Mouse (Mus musculus): Measurements from ENCODE around the gene Ttc28. TPM values are rescaled to one million over a fixed set of nuclear protein-coding genes. Genes with fewer than 3 reads are reported as not detected.

Ttc28 gene
- polyA plus RNA-seq, 1 experiment: 0.04 TPM

DNA sequence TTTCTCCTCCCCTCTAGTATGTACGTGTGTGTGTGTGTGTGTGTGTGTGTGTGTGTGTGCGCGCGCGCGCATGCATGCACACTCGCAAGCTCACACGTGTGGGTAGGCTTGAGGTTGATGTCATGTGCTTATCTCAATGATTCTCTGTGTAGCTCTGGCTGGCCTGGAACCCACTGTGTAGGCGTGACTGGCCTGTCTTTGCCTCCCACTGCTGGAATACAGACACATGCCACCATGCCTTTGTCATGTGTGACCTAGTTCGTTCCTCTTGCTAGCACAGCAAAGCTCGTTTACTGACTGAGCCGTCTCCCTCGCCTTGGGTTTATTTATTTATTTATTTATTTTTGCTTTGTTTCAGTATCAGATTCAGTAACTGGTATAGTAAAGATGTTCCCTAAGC, 145.0 kb downstream of the Ttc28 start:
- no peaks in the 10 kb centered on the region for H3K36me3 ChIP-seq (ENCODE audit: control insufficient read depth)

DNA sequence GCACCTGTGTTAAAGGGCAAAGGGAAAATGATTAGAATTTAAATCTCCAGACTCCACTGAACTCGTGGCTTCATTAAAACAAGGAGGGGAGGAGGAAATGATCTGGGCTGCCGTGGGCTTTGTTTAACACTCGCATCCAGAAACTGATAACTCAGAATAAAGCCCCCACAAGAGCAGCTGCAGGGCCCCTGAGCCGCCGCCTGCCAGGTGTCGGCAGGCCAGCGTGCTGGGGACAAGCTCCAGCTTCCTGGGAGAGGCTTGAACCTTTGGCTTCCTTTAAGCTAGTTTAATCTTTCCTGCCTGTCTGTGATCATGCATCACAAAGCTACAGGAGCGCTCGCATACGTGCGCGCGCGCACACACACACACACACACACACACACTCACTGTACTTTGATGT, 145.9 kb downstream of the Ttc28 start:
- H3K4me1 ChIP-seq (ENCODE audit: control insufficient read depth): no peaks in the 10 kb centered on the region

More for the DNA sequence above, 145.0 kb downstream of the Ttc28 start:
- TF ChIP-seq GATA1 (IDR thresholded peaks at IDR 0.05; ENCODE audit: low read length) (no peak), TAL1 (IDR thresholded peaks at IDR 0.05; ENCODE audit: low read length) (no peak)
- Histone ChIP-seq H3K4me3 (replicated peaks) (no peak overlapping the region), H3K4me1 (ENCODE audit: control insufficient read depth) (no peaks in the 10 kb centered on the region), H3K9me3 (ENCODE audit: control insufficient read depth, low read length) (no peaks in the 10 kb centered on the region), H3K27me3 (ENCODE audit: control insufficient read depth) (no peaks in the 10 kb centered on the region)

DNA sequence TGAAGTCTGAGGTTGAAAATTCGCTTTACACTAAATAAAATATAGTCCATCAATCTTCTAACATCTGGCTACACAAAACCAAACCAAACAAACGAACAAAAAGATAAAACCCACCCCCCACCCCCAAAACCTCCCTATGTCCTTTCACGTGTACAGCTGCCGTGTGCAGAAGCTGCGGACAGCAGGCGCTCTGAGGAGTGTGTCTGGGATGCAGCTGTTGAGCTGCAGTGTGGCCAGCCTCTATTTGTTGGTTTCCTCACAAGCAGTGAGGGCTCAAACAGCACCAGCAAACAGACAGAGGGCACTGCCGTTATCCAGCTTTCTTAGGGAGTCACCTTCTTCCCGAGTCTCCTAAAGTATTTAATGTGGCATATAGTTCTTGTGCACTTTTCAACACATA, 146.6 kb downstream of the Ttc28 start:
- no peaks in the 10 kb centered on the region for H3K9me3 ChIP-seq (ENCODE audit: control insufficient read depth, low read length)
- no peaks in the 10 kb centered on the region for H3K27me3 ChIP-seq (ENCODE audit: control insufficient read depth)
- TF ChIP-seq GATA1 (IDR thresholded peaks at IDR 0.05; ENCODE audit: low read length) (no peak), TAL1 (IDR thresholded peaks at IDR 0.05; ENCODE audit: low read length) (no peak)
- H3K36me3 ChIP-seq (ENCODE audit: control insufficient read depth): no peaks in the 10 kb centered on the region
- no peaks in the 10 kb centered on the region for H3K4me1 ChIP-seq (ENCODE audit: control insufficient read depth)
- H3K4me3 ChIP-seq (replicated peaks): no peak overlapping the region

More for the DNA sequence above, 145.9 kb downstream of the Ttc28 start:
- H3K4me3 ChIP-seq (replicated peaks): no peak overlapping the region
- no peak for TF ChIP-seq GATA1 (IDR thresholded peaks at IDR 0.05; ENCODE audit: low read length)
- TF ChIP-seq TAL1 (IDR thresholded peaks at IDR 0.05; ENCODE audit: low read length): no peak
- H3K9me3 ChIP-seq (ENCODE audit: control insufficient read depth, low read length): no peaks in the 10 kb centered on the region
- no peaks in the 10 kb centered on the region for H3K27me3 ChIP-seq (ENCODE audit: control insufficient read depth)
- no peaks in the 10 kb centered on the region for H3K36me3 ChIP-seq (ENCODE audit: control insufficient read depth)

DNA sequence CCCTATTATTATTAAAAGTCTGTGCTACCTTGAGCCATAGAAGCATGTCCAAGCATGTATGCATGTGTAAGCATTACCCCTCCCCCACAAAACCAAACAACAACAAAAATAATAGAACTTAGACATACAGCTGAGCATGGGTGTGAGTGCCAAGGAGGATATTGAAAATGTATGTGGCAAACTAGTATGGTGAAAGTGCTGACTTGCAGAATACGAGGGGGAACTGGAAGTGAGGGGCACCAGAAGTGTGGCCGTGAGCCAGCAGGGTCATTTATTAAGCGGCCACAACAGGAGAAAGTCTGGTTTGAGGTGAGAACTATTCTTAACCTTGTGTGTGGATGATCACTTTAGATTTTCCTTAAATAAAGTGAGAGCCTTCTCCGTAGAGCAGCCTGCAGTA, 148.7 kb downstream of the Ttc28 start:
- no peaks in the 10 kb centered on the region for H3K4me1 ChIP-seq (ENCODE audit: control insufficient read depth)
- H3K27me3 ChIP-seq (ENCODE audit: control insufficient read depth): no peaks in the 10 kb centered on the region
- TF ChIP-seq GATA1 (IDR thresholded peaks at IDR 0.05; ENCODE audit: low read length): no peak
- TF ChIP-seq TAL1 (IDR thresholded peaks at IDR 0.05; ENCODE audit: low read length): no peak
- H3K4me3 ChIP-seq (replicated peaks): no peak overlapping the region
- no peaks in the 10 kb centered on the region for H3K9me3 ChIP-seq (ENCODE audit: control insufficient read depth, low read length)
- H3K36me3 ChIP-seq (ENCODE audit: control insufficient read depth): no peaks in the 10 kb centered on the region

DNA sequence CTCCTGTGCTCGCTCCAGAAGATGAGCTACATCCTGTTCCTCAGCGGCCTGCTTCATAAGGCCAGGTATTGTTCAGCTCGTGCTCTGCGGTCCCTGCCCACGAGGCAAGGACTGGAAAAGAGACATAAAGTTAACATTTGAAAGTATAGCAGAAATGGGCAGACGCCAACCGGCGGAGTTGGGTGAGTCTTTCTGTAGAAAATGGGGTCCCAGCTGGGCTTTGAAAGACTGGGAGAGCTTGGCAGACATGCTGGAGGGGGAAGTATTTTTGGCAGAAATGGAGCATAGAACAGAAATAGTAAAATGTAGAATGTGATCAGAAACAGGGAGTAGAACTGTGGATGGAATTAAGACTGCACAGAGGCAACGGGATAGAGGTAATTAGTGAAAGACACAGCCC, 149.3 kb downstream of the Ttc28 start:
- Histone ChIP-seq H3K4me3 (replicated peaks) (no peak overlapping the region), H3K4me1 (ENCODE audit: control insufficient read depth) (no peaks in the 10 kb centered on the region)

DNA sequence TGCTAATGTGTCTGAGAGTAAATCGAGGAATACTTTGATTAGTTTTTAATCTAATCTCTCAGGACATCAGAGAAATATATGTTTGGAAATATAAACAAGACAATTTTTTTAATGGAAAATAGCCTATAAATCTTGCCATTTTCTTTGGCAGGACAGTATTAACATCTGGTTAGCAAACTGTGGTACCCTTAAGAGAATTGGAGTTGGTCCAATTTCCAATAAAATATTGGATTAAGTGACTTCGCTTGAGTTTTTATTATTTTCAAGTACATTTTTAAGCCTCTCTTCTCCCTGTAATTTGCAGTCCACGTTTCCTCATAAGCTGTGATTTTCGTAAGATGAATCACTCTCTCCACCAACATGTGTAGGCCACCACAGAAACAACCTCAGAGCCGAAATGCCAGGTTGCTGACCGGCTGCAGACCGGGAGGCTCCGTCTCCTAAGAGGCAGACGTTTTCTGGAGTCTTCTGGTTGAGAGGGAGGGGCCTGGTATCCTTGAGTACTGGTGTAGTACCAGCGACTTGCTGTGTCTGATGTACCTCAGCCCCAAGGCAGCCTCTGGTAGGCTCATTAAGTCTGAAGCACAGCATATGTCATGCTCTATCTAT, 153.2 kb downstream of the Ttc28 start:
- Histone ChIP-seq H3K36me3 (ENCODE audit: control insufficient read depth) (no peaks in the 10 kb centered on the region), H3K27me3 (ENCODE audit: control insufficient read depth) (no peaks in the 10 kb centered on the region), H3K4me3 (replicated peaks) (no peak overlapping the region), H3K4me1 (ENCODE audit: control insufficient read depth) (no peaks in the 10 kb centered on the region), H3K9me3 (ENCODE audit: control insufficient read depth, low read length) (no peaks in the 10 kb centered on the region)
- TF ChIP-seq GATA1 (IDR thresholded peaks at IDR 0.05; ENCODE audit: low read length) (no peak), TAL1 (IDR thresholded peaks at IDR 0.05; ENCODE audit: low read length) (no peak)

More for the DNA sequence above, 149.3 kb downstream of the Ttc28 start:
- H3K36me3 ChIP-seq (ENCODE audit: control insufficient read depth): no peaks in the 10 kb centered on the region
- no peak for TF ChIP-seq TAL1 (IDR thresholded peaks at IDR 0.05; ENCODE audit: low read length)
- TF ChIP-seq GATA1 (IDR thresholded peaks at IDR 0.05; ENCODE audit: low read length): no peak
- no peaks in the 10 kb centered on the region for H3K27me3 ChIP-seq (ENCODE audit: control insufficient read depth)
- H3K9me3 ChIP-seq (ENCODE audit: control insufficient read depth, low read length): no peaks in the 10 kb centered on the region

DNA sequence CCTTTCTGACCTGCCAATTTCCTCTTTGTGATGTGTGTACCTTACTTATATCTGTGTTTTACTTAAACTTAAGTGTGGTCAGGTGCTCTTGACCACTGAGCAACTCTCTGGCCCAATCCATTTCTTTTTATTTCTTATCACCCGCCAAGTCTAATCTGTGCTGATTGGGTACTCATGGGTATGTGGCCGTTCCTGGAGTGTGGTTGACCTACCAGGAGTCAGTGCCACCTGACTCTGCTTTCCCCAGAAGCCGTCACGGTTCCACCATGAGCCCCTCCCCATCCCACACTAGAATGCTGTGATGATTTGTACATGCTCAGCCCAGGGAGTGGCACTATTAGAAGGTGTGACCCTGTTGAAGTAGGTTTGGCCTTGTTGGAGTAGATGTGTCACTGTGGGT, 153.9 kb downstream of the Ttc28 start:
- Histone ChIP-seq H3K36me3 (ENCODE audit: control insufficient read depth) (no peaks in the 10 kb centered on the region), H3K27me3 (ENCODE audit: control insufficient read depth) (no peaks in the 10 kb centered on the region), H3K9me3 (ENCODE audit: control insufficient read depth, low read length) (no peaks in the 10 kb centered on the region), H3K4me3 (replicated peaks) (no peak overlapping the region), H3K4me1 (ENCODE audit: control insufficient read depth) (no peaks in the 10 kb centered on the region)
- TF ChIP-seq TAL1 (IDR thresholded peaks at IDR 0.05; ENCODE audit: low read length) (no peak), GATA1 (IDR thresholded peaks at IDR 0.05; ENCODE audit: low read length) (no peak)

DNA sequence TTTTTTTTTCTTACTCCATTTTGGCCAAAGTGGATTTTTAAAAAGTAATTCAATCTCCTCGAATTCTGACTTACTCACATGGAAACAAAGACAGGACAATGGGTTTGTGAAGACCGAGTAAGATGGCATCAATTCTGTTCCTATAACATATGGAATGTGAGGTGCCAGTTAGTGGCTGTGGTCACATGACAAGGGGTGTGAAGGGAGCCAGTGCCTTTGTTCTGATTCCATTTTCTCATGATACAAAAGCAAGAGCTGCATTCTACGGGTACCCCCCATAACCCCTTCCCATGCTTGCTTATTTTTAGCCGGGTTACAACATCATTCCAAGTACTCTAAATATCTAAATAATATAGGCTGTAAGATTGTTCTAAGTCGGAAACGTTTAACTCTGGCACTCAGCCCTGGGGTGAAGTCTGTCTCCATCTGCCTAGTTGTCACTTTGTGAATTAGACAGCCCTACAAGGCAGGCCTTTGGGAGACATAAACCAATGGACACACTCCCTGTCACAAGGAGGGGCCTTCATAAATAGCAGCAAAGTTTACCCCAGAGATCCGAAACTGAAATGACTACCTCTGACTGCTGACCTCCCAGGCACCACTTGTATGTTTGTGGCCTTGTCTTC, 157.6 kb downstream of the Ttc28 start:
- Histone ChIP-seq H3K4me1 (ENCODE audit: control insufficient read depth) (no peaks in the 10 kb centered on the region), H3K27me3 (ENCODE audit: control insufficient read depth) (no peaks in the 10 kb centered on the region), H3K4me3 (replicated peaks) (no peak overlapping the region), H3K9me3 (ENCODE audit: control insufficient read depth, low read length) (no peaks in the 10 kb centered on the region), H3K36me3 (ENCODE audit: control insufficient read depth) (no peaks in the 10 kb centered on the region)
- TF ChIP-seq GATA1 (IDR thresholded peaks at IDR 0.05; ENCODE audit: low read length) (no peak), TAL1 (IDR thresholded peaks at IDR 0.05; ENCODE audit: low read length) (no peak)

DNA sequence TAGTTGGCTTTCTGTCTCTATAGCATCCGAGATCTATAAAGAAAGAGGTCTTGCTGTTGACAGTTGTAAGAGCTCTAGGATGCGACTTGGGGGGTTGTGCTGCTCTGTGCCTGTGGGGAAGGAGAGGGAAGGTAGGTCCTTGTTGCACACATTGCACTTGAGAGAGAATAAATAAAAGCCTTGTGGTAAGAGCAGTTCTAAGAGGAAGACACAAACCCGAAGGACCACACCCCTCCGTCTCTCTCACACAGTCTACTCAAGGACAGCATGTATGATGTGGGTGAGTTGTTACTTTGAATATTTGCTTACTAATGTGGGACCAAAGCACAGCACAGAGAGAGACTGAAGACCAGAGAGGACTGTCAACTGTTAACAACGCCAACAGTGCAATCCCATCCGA, 160.2 kb downstream of the Ttc28 start:
- Histone ChIP-seq H3K27me3 (ENCODE audit: control insufficient read depth) (no peaks in the 10 kb centered on the region), H3K9me3 (ENCODE audit: control insufficient read depth, low read length) (no peaks in the 10 kb centered on the region), H3K4me3 (replicated peaks) (no peak overlapping the region), H3K4me1 (ENCODE audit: control insufficient read depth) (no peaks in the 10 kb centered on the region), H3K36me3 (ENCODE audit: control insufficient read depth) (no peaks in the 10 kb centered on the region)
- TF ChIP-seq TAL1 (IDR thresholded peaks at IDR 0.05; ENCODE audit: low read length) (no peak), GATA1 (IDR thresholded peaks at IDR 0.05; ENCODE audit: low read length) (no peak)

All from erythroblast, embryonic 14.5 days (primary cell).